Mouse (Mus musculus) T-cell, adult 2 months (primary cell): ENCODE measurements around the gene Trim15.
A peak's percentile ranks its signal among the peaks of the same experiment; 100 is the strongest.
"Not testable (repeated sequence)": the region's sequence is repeated elsewhere in the genome, so short reads cannot be mapped to it uniquely, and the experiment has no call there.

ENCODE experiments used
- DNase-seq: peaks from one replicate; pipeline ENCODE4 v3.0.0; 2022; ENCODE audit warnings: low spot score

Trim15 gene

DNA sequence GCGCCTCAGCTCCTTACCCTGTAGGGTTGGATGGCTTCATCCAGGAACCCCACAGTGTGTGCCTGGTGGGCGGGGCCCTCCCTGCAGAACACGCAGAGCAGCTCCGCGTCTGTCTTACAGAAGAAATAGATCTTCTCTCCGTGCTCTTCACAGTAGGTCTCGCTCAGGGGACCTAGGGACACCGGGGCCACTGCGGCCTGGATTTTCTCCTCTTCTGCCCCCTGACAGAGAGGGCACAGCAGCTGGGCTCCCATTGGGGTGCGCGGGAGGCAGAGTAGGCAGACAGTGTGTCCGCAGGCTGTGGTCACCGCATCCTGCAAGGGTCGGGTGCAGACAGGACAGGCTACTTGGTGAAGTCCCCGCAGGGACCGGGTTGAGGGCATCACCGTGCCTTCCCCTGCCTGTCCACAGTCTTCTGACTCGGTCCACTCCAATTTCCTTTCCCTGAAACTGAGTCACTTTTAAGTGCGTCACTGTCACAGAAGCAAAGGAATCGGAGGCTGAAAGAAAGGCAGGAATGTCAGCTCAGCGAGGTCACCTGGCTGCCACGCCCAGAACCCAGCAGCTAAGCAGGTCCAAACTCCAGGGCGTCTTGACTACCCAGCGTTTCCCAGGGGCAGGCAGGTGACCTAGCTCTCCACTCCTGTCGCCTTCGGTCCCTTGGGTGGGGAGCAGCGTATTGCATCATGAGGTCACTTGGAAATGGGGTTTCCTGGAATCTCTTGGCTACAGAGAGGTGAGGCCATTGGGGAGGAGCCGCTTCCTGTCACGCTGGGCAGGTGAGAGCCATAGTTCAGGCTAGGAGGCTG lies at the start of gene Trim15:
Trim15 (minus strand) TSS at position 492 of the 809 bp plus-strand sequence.
- no peak for DNase-seq

DNA sequence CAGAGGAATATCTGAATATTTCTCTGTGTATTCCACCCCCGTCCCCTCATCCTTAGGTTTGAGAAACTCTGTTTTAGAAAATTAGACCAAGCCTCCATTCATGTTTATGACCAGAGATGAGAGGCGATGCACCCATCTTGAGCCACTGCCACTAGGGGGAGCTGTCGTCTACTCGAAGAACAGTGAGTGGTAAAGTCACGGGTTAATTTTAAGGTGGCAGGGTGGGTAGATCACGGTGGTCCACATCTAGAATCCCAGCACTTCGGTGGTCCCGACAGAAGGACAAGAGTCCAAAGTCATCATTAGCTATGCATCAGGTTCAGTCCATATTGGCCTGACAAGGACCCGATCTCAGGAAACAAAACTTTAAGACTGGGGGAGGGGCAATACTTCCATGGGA lies 48.1 kb upstream of the Trim15 start:
- peak; percentile 36 for DNase-seq

GRCm38 (mm10) chr17:36914108-36914507 lies 47.1 kb upstream of the Trim15 start:
- peak; percentile 68 for DNase-seq

DNA sequence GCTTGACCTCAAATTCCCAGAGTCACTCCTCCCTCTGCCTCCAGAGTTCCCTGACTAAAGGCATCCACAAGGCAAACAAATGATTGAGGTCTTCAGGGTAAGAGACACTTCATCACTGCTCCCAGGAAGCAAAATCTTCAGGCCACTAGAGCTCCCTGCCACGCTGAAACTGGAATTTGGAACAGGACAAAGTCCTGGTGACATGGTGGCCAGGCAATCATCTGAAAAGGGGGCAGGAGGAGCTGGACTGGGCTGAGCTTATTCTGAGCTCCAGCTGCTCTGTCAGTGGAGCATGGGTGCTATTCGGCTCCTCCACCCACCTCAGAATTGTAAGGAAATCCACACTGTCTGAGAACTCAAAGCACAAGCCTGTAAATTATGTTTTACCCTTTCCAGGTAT lies 45.0 kb upstream of the Trim15 start:
- DNase-seq, result no peak

DNA sequence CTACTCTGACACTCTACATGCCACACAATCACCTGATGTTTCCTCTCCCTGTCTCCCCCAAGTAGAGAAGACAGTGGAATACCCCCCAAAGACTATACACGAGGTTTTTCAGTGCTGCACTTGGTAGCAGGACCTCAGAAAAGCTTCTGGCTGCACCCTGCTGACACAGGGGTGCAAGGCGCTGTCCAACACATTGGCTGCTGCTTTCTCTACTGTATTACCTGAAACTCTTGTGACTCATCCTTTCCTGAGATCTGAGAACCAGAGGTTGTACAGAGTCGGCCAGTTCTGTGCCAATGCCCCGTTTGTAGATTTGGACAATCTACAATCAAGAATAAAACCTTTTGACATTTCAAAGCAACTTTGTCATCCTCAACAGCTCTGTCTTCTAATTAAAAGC lies 42.8 kb upstream of the Trim15 start:
- no peak for DNase-seq

DNA sequence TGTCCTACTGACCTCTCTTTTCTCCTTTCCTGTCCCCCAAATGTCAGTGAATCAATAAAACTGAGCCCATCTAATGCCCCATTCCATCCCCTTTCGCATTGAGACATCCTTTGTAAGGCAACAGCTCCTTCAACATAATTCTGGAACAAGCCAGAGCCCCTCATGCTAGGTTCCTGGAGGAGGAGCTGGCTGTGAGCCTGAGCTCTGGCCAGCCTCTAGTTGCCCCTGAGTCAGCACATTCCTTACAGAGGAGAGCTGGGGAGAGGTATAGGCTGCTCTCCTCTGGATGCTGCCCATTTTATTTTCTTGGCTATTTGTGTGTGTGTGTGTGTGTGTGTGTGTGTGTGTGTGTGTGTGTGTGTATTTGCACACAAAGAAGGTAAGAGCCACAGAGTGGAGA lies 41.2 kb upstream of the Trim15 start:
- DNase-seq, result no peak

DNA sequence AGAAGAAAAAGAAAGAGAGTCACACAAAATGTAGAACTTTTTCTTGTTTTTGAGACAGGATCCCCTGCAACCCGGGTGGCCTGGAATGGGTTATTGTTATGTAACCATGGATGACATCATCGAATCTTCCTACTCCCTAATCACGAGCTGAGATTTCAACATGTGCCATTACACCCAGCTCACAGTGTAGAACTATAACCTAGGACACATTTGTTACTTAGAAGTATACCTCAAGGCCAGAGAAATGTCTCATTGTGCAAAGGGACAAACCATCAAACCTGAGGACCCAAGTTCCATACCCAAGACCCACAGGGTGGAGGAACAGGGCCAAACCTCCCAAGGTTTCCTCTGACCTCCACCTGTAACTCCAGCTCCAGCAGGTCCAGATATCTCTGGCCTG lies 36.6 kb upstream of the Trim15 start:
- no peak for DNase-seq

DNA sequence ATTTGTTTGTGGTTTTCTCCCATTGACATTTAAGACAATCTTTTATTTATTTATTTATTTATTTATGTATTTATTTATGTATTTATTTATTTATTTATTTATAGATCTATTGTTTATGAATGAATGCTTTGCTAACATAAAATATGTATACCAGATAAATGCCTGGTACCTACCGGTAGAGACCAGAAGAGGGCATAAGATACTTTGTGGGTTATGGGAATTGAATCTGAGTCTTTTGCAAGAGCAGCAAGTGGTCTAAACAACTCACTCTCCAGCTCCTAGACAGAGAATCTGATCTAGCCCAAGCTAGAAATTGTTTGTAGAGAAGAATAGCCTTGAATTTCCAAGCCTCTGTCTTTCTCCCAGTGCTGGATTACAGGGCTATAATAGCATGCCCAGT lies 33.7 kb upstream of the Trim15 start:
- no peak for DNase-seq

DNA sequence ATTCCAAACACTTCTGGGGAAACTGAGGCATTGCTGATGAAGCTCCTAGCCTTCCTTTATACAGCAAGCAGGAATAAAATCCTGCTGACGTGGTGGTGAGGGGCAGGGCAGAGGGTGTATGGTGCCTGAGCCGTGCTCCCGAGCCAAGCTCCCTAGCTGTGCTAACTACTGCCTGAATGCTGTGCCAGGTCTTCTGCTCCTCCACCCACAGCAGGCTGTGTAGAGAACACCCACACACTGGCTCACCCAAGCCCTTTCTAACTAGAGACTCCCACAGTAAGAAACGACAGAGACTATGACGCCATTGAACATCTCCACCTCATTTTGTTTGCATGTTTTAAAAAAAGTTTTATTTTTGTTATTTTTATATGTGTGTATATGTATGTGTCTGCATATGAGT lies 33.0 kb upstream of the Trim15 start:
- DNase-seq, result no peak

GRCm38 (mm10) chr17:36899376-36899775 lies 32.4 kb upstream of the Trim15 start:
- DNase-seq, result no peak

DNA sequence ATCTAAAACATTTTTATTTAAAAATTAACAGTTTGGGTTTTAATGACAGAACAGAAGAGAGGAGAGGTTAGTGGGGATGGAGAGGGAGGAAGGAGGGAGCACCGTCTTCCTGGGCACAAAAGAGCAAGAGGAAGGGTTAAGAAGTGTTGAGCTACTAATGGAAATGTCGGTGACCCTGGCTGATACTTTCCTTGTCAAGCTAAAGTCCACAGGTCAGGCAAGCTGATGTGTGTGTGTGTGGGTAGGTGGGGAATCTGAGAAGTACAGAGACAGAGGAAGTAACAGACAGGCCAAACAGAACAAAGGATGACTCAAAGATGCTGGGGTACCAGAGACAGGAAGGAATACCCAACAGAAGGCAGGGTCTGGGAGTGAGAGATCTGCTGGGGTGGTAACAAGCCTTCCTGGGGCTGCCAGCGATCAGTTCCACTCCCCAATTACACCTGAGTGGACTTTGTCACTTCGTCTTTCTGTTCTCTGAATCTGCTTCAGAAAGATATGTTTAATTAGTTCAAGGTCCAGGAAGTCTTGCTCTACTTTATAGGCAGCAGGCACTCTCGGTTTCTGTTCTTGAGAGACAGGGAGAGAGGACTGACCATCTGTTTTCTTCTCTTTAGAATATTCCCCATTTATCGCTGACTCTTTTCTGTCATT lies 30.7 kb upstream of the Trim15 start, which contains the start of gene Trim31:
Trim31 (plus strand) TSS at position 567 of the 654 bp plus-strand sequence.
- DNase-seq, result no peak

GRCm38 (mm10) chr17:36897065-36897464 lies 30.1 kb upstream of the Trim15 start:
- DNase-seq, result no peak

DNA sequence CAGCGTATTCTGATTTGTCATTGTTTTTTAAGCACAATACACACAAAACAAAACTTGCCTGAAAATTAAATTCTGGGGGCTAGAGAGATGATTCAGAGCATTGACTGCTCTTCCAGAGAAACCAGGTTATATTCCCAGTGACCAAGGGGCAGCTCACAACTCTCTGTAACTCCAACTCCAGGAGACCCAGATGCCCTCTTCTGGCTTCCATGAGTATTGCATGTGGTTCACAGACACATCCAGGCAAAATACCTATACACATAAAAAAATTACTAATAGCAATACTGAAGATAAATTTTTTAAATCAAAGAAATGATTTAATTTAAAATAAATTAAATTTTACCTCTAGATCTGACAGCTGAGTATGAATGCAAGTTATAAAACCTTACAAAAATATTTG lies 29.6 kb upstream of the Trim15 start:
- DNase-seq, result no peak

- DNase-seq, result no peak
Measured at GRCm38 (mm10) chr17:36893387-36893786, 26.4 kb upstream of the Trim15 start.

GRCm38 (mm10) chr17:36892362-36892761 lies 25.4 kb upstream of the Trim15 start:
- DNase-seq, result peak; percentile 19

GRCm38 (mm10) chr17:36891496-36891895 lies 24.5 kb upstream of the Trim15 start:
- DNase-seq, result not testable (repeated sequence)

DNA sequence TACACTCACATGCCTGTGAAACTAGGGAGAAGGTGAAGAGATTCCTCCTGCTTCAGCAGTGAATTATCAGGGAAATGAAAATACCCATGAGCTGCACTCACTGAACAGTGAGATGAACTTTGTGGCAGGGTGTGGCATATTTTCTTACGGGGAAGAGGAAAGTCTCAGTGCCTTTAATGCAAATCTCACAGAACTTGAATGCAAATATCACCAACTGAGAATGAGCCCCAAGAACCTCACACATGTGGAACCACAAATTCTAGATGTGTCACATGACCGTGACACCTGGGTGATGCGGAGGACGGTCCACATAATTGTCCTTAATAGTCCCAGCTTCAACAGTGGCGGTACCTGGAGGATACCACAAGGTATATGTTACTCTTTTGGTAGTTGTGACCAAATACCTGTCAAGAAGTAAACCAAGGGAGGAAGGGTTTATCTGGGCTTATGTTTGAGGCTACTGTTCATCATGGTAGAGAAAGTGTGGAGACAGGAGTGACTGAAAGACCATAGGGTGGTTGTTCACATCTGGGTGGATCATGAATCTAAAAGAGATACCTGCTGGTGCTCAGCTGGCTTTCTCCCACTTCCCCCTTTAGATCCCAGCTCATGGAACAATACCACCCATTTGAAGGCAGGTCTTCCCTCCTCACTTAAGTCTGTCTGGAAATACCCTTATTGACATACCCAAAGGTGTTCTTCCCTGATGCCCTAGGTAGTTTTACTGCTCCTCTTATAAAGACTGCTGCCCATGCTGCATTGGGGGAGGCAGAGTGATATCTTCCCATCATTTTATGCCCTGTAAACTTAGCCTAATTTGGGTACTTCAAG lies 23.3 kb upstream of the Trim15 start, which contains the start of gene Trim40:
Trim40 (minus strand) TSS at position 51 of the 831 bp plus-strand sequence.
- DNase-seq, result no peak

- no peak for DNase-seq
Measured at GRCm38 (mm10) chr17:36885132-36885790, 18.3 kb upstream of the Trim15 start.

- DNase-seq, result no peak
Measured at GRCm38 (mm10) chr17:36883350-36883749, 16.3 kb upstream of the Trim15 start.

DNA sequence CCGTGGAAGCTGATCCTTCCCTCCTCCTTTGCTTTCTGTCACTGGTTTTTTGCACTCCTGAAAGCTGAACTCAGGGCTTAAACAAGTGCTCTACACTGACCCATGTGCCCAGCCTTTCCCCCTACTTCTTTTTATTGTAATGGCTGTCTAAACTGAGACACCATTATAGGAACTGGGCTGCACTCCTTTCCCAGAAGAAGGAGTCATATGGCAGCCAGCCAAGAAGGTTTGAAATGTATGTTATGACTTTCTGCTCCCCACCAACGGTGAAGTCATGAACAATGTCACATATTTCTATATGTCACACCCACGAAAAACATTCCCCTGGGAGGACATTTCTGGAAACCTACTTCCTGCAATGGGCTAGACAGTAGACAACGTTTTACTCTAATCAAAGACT lies 7.6 kb upstream of the Trim15 start:
- no peak for DNase-seq

- DNase-seq, result no peak
Measured at GRCm38 (mm10) chr17:36869955-36870810, 3.2 kb upstream of the Trim15 start.
